Mouse (Mus musculus): ENCODE results near the gene Psmd11. TPM values are rescaled to one million over a fixed set of nuclear protein-coding genes. Genes with fewer than 3 reads are reported as not detected.

The Psmd11 gene
- polyA plus RNA-seq, 1 experiment from 2014 or later = 306 TPM

DNA sequence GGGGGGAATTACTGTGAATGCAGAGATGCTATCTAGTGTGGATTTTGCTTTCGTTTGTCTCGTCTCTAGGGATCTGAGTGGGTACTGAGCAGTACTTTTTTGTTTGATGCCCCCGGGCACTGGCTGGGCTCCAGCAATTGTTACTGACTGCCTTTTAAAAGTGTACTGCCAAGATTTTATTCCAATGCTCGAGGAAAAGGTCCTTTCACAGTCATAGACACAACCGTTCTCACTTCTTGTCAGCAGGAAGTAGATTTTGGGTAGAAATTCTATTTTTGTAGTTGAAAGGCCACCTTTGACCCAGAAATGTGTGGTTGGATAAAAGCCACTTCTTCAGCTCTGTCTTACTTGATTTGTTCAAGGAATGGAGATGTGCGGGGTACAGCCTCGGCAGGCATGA, 85.4 kb downstream of the Psmd11 start:
- no peak overlapping the region for H3K9ac ChIP-seq
- WGBS = 61% methylated on average over 7 of the region's 7 CpGs
- H3K36me3 ChIP-seq = no peaks in the 10 kb centered on the region
- no peak overlapping the region for H3K27ac ChIP-seq
- H3K4me1 ChIP-seq = peaks cover 8% of the 10 kb centered on the region
- no peaks in the 10 kb centered on the region for H3K27me3 ChIP-seq
- H3K9me3 ChIP-seq (replicated peaks) = no peaks in the 10 kb centered on the region
- ATAC-seq (replicated peaks; ENCODE audit: low FRiP score) = no peak
- H3K4me2 ChIP-seq = no peak overlapping the region
- H3K4me3 ChIP-seq (replicated peaks) = no peak overlapping the region

DNA sequence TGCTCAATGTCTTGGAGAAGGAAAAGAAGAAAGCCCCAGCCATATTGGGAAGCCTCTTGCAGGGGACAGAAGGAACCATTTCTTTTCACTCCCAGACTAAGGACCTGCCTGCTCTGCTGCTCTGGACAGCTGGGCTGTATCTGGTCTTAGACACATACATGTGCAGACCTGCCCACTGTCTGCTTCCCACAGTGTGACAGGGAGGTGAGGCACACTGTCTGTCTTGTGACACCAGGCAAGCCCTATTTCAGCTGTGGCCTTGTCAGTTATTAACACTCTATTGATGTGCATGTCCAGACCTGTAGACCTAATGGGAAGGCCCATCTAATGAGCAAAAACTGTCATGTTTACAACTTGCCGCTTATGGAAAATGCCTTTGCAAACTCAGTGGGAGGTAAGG, 86.9 kb downstream of the Psmd11 start:
- Histone ChIP-seq H3K27me3 (no peaks in the 10 kb centered on the region), H3K4me3 (replicated peaks) (no peak overlapping the region), H3K27ac (no peak overlapping the region), H3K36me3 (no peaks in the 10 kb centered on the region), H3K9me3 (replicated peaks) (no peaks in the 10 kb centered on the region), H3K4me2 (no peak overlapping the region), H3K4me1 (peaks cover 8% of the 10 kb centered on the region; the same call in 1 of the 2 replicates), H3K9ac (no peak overlapping the region)
- no peak for ATAC-seq (replicated peaks; ENCODE audit: low FRiP score)
- 74% methylated on average over 1 of the region's 1 CpGs for WGBS

DNA sequence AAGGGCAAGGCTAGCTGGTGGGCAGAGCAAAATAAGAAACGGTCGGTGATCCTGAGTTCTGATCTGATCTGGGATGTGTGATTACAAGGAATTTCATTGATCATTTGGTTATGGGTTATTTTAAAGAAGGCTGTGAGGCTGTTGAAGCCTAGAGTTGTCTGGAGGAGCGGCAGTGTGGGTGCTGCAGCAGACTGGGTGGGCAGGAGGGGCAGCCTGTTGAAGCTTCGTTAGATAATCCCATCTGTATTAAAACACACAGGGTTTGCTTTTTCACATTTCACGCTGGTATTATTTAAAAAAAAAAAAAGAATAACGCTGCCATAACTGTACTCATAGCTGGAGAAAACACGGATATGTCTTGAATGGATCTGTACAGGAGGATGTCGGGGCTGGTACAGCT, 87.5 kb downstream of the Psmd11 start:
- 89% methylated on average over 8 of the region's 8 CpGs for WGBS
- no peak overlapping the region for H3K4me3 ChIP-seq (replicated peaks)
- ATAC-seq (replicated peaks; ENCODE audit: low FRiP score) = no peak

DNA sequence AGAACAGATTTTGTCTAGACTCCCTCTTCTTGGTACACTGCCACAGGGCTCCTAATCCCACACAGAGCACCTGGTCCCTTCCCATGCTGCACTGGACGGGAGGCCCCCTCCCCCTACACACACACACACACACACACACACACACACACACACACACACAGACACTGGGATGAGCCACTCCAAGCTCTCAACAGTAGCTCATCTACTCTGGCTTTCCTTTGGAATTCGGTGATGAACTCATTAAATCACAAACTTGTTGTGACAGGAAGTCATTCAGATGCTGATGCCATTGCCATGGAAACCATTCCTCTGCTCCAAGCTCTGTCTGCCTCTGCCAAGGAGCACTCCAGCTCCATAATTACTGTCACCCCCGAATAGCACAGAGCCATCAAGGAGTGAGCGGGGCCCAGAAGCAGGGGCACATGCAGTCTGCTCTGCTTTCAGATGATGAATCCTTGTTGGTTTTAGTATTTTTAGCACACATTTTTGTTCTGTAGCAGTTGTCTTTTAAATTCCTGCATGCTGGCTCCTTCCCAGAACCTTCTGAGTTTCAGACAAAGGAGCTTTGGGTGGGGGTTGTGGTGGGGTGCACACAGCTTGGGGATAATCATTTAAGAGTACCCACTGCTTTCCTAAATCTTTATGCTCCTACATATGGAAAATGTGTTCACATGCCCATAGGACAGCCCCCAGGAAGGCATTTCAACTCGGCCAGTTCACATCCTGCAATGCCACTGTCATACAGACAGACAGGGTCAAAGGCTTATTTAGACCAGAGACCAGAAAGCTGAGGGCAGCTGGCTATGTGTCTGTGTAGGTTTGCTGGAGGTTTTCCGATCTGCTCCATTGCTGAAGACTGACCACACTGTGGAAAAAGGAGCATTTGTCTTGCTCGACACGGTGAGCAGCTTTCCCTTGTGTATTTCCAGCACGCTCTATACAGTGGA, 90.3 kb downstream of the Psmd11 start:
- ATAC-seq (replicated peaks; ENCODE audit: low FRiP score) = no peak
- 43% methylated on average over 9 of the region's 9 CpGs for WGBS
- H3K9ac ChIP-seq = no peak overlapping the region

More for the DNA sequence above, 87.5 kb downstream of the Psmd11 start:
- no peak overlapping the region for H3K27ac ChIP-seq
- no peaks in the 10 kb centered on the region for H3K9me3 ChIP-seq (replicated peaks)
- peaks cover 8% of the 10 kb centered on the region; the same call in 1 of the 2 replicates for H3K4me1 ChIP-seq
- H3K4me2 ChIP-seq = no peak overlapping the region
- H3K36me3 ChIP-seq = no peaks in the 10 kb centered on the region
- no peak overlapping the region for H3K9ac ChIP-seq
- H3K27me3 ChIP-seq = no peaks in the 10 kb centered on the region

DNA sequence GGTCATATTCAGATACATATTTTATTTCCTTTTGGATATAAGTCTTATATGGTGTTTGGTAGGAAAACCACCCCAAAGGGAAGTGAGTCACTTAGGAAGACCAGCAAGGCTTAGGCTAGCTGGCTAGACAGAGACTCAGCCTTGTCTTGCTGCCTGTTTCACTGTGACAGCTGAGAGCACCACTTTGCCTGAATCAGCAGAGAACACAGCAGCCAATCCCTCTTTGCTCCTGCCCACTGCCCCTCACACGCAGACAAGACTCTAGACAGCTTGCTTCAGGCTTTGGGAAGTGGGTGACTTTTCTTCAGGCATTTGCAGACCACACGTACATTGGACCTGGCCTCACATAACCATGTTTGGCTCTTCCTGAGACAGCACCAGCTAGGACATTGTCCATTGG, 92.7 kb downstream of the Psmd11 start:
- 72% methylated on average over 2 of the region's 2 CpGs for WGBS

More for the DNA sequence above, 90.3 kb downstream of the Psmd11 start:
- Histone ChIP-seq H3K36me3 (no peaks in the 10 kb centered on the region), H3K9me3 (replicated peaks) (no peaks in the 10 kb centered on the region), H3K4me3 (replicated peaks) (no peak overlapping the region), H3K4me1 (0 out of 2 replicates have a peak, but pooled peaks cover 12% of the 10 kb centered on the region), H3K27me3 (no peaks in the 10 kb centered on the region), H3K4me2 (no peak overlapping the region), H3K27ac (no peak overlapping the region)

More for the DNA sequence above, 92.7 kb downstream of the Psmd11 start:
- Histone ChIP-seq H3K4me3 (replicated peaks) (no peak overlapping the region), H3K9me3 (replicated peaks) (no peaks in the 10 kb centered on the region), H3K36me3 (no peaks in the 10 kb centered on the region), H3K4me2 (no peak overlapping the region), H3K27ac (no peak overlapping the region), H3K9ac (no peak overlapping the region), H3K27me3 (no peaks in the 10 kb centered on the region), H3K4me1 (0 out of 2 replicates have a peak, but pooled peaks cover 9% of the 10 kb centered on the region)
- ATAC-seq (replicated peaks; ENCODE audit: low FRiP score) = no peak

Other genes with a start within 250 kb of the Psmd11 start
- gene Rnf135, start 244.8 kb upstream of the Psmd11 start, polyA plus RNA-seq (2015; fragmentation: Nextera tagmentation; extraction: Ambion mirVana) = 10.1 and 11.6 TPM in 2 replicates
- 53.3 and 54.8 TPM in 2 replicates for gene Rhot1, start 219.6 kb upstream of the Psmd11 start, polyA plus RNA-seq (2015; fragmentation: Nextera tagmentation; extraction: Ambion mirVana)
- gene Rhbdl3, start 127.7 kb upstream of the Psmd11 start, polyA plus RNA-seq (2015; fragmentation: Nextera tagmentation; extraction: Ambion mirVana) = 2.5 and 2.9 TPM in 2 replicates
- 20.7 and 21.2 TPM in 2 replicates for gene 5730455P16Rik, start 50.6 kb upstream of the Psmd11 start, polyA plus RNA-seq (2015; fragmentation: Nextera tagmentation; extraction: Ambion mirVana)
- 243 and 252 TPM in 2 replicates for gene Zfp207, start 45.3 kb upstream of the Psmd11 start, polyA plus RNA-seq (2015; fragmentation: Nextera tagmentation; extraction: Ambion mirVana)
- gene Cdk5r1, start 48.4 kb downstream of the Psmd11 start, polyA plus RNA-seq (2015; fragmentation: Nextera tagmentation; extraction: Ambion mirVana) = 1.1 and 1.3 TPM in 2 replicates

All from kidney, embryonic 15.5 days (tissue).